Mouse (Mus musculus): ENCODE measurements around the gene Psme3. TPM values are rescaled to one million over a fixed set of nuclear protein-coding genes. Genes with fewer than 3 reads are reported as not detected.

The Psme3 gene
- total and polyA plus RNA-seq, 3 experiments = 68.8 to 300 (median 113) TPM

DNA sequence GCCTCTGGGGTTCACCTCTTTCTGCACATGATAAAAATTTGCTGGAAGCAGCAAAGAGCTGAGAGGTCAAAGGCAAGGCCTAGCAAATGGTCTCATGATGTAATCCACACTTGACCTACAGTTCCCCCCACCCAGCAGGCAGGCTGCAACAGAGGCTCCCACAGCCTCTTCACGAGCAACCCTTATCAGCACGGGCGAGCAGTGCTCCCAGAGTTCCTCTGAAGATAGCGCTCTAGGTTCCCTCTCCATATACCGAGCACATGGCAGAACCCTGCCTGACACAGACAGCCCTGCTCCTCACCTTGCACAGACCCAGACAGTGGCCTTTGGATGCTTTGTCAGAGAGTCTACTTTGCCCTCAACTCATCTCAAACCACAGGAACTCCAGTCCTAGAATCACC lies 48.5 kb downstream of the Psme3 start:
- Histone ChIP-seq H3K4me3 (ENCODE audit: low read depth, low read length) (no peak overlapping the region), H3K27me3 (ENCODE audit: insufficient read depth, low read length) (peaks cover 32% of the 10 kb centered on the region), H3K4me1 (ENCODE audit: insufficient read depth, low read depth, low read length) (peaks cover 5% of the 10 kb centered on the region), H3K9me3 (replicated peaks) (no peaks in the 10 kb centered on the region), H3K36me3 (replicated peaks) (no peaks in the 10 kb centered on the region)
- no peak for DNase-seq (ENCODE audit: low spot score)
- no peak for ATAC-seq (ENCODE audit: extremely low read depth, insufficient number of reproducible peaks, low FRiP score, poor library complexity, severe bottlenecking)
- TF ChIP-seq GATA2 (IDR thresholded peaks at IDR 0.05; ENCODE audit: borderline replicate concordance, low read depth, low read length) = no peak
- no peak for TF ChIP-seq POLR2AphosphoS5 (IDR thresholded peaks at IDR 0.05; ENCODE audit: insufficient replicate concordance, low read depth, low read length)
- no peak for TF ChIP-seq TAL1 (conservative IDR thresholded peaks at IDR 0.05; ENCODE audit: low read depth, low read length)
- no peak for TF ChIP-seq GATA1 (IDR thresholded peaks at IDR 0.05; ENCODE audit: borderline replicate concordance, low read length)
- TF ChIP-seq CTCF (IDR thresholded peaks at IDR 0.05; ENCODE audit: low read depth, low read length) = no peak

DNA sequence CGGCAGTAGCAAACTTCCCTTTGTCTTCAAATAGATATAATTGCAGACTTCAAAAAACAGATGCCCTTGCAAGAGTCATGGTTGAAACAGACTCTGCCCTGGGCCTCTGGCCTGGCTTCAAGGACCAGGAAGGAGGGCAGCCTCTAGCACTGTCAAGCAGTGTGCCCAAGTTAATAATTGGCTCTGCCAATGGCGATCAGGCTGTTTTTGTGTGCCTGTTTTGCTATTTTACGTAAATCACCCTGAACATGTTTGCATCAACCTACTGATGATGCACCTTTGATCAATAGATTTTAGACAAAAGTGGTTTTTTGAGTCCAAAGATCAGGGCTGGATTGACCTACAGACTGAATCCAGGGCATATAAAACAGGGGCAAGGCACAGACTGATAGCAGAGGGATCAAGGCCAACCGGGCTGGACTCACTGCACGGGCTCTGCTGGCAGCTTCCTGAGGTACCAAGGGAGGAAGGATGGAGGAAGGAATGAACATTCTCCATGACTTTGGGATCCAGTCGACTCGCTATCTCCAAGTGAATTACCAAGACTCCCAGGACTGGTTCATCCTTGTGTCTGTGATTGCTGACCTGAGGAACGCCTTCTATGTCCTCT lies 51.4 kb downstream of the Psme3 start, which contains the start of gene G6pc:
G6pc (plus strand) TSS at position 236 of the 610 bp plus-strand sequence.
- no peaks in the 10 kb centered on the region for H3K9me3 ChIP-seq (replicated peaks)
- no peak for DNase-seq (ENCODE audit: low spot score)
- H3K4me3 ChIP-seq (ENCODE audit: low read depth, low read length) = no peak within 1 kb of the TSS
- no peak for ATAC-seq (ENCODE audit: extremely low read depth, insufficient number of reproducible peaks, low FRiP score, poor library complexity, severe bottlenecking)
- peaks cover 33% of the 10 kb centered on the region for H3K27me3 ChIP-seq (ENCODE audit: insufficient read depth, low read length)
- H3K36me3 ChIP-seq (replicated peaks) = no peaks in the 10 kb centered on the region
- H3K4me1 ChIP-seq (ENCODE audit: insufficient read depth, low read depth, low read length) = peaks cover 5% of the 10 kb centered on the region
- TF ChIP-seq TAL1 (conservative IDR thresholded peaks at IDR 0.05; ENCODE audit: low read depth, low read length) (no peak), POLR2AphosphoS5 (IDR thresholded peaks at IDR 0.05; ENCODE audit: insufficient replicate concordance, low read depth, low read length) (no peak), CTCF (IDR thresholded peaks at IDR 0.05; ENCODE audit: low read depth, low read length) (no peak), GATA1 (IDR thresholded peaks at IDR 0.05; ENCODE audit: borderline replicate concordance, low read length) (no peak), GATA2 (IDR thresholded peaks at IDR 0.05; ENCODE audit: borderline replicate concordance, low read depth, low read length) (no peak)

DNA sequence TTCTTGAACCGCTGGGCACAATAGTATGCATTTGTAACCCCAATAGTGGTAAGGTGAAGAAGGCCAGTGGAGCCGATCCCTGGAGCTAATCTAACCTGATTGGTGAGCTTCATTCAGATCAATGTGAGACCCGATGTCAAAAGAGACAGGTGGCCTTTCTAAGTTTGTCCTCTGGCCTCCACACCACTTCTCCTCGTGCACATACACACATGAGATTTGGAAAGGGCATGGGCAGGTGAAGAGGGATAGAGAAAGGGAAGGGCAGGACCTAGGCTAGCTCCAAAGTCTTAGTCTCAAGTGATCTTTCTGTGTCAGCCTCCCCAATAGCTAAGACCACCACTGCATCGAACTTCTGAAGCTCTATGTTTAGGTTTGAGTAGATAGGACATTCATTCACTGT lies 54.1 kb downstream of the Psme3 start:
- Histone ChIP-seq H3K4me3 (ENCODE audit: low read depth, low read length) (no peak overlapping the region), H3K9me3 (replicated peaks) (no peaks in the 10 kb centered on the region), H3K27me3 (ENCODE audit: insufficient read depth, low read length) (peaks cover 30% of the 10 kb centered on the region), H3K4me1 (ENCODE audit: insufficient read depth, low read depth, low read length) (no peaks in the 10 kb centered on the region), H3K36me3 (replicated peaks) (no peaks in the 10 kb centered on the region)
- DNase-seq (ENCODE audit: low spot score) = no peak
- no peak for ATAC-seq (ENCODE audit: extremely low read depth, insufficient number of reproducible peaks, low FRiP score, poor library complexity, severe bottlenecking)
- no peak for TF ChIP-seq GATA1 (IDR thresholded peaks at IDR 0.05; ENCODE audit: borderline replicate concordance, low read length)
- no peak for TF ChIP-seq POLR2AphosphoS5 (IDR thresholded peaks at IDR 0.05; ENCODE audit: insufficient replicate concordance, low read depth, low read length)

Other genes with a start within 250 kb of the Psme3 start
Only the 20 nearest of the 31 such genes appear.
- gene Cntnap1, start 145.7 kb upstream of the Psme3 start, total RNA-seq (2014; fragmentation: Nextera tagmentation) = not detected in 2 replicates
- under 0.01 and 0.06 TPM in 2 replicates for gene Cntnap1, start 145.7 kb upstream of the Psme3 start, total RNA-seq (2017)
- gene Cntnap1, start 145.7 kb upstream of the Psme3 start, polyA plus RNA-seq (2012) = 0.02 and 0.08 TPM in 2 replicates
- gene Plekhh3, start 144.9 kb upstream of the Psme3 start, total RNA-seq (2014; fragmentation: Nextera tagmentation) = 0.49 and 2.6 TPM in 2 replicates
- 1.5 and 1.9 TPM in 2 replicates for gene Plekhh3, start 144.9 kb upstream of the Psme3 start, total RNA-seq (2017)
- gene Plekhh3, start 144.9 kb upstream of the Psme3 start, polyA plus RNA-seq (2012) = 3.8 and 4.8 TPM in 2 replicates
- gene Ccr10, start 140.8 kb upstream of the Psme3 start, total RNA-seq (2014; fragmentation: Nextera tagmentation) = not detected in 2 replicates
- gene Ccr10, start 140.8 kb upstream of the Psme3 start, total RNA-seq (2017) = not detected in 2 replicates
- not detected in 2 replicates for gene Ccr10, start 140.8 kb upstream of the Psme3 start, polyA plus RNA-seq (2012)
- 46.1 and 55.9 TPM in 2 replicates for gene Ezh1, start 89.8 kb upstream of the Psme3 start, total RNA-seq (2014; fragmentation: Nextera tagmentation)
- gene Ezh1, start 89.8 kb upstream of the Psme3 start, total RNA-seq (2017) = 23.9 and 25.4 TPM in 2 replicates
- gene Ezh1, start 89.8 kb upstream of the Psme3 start, polyA plus RNA-seq (2012) = 2.0 and 4.2 TPM in 2 replicates
- not detected in 2 replicates for gene Ramp2, start 70.2 kb upstream of the Psme3 start, total RNA-seq (2014; fragmentation: Nextera tagmentation)
- gene Ramp2, start 70.2 kb upstream of the Psme3 start, total RNA-seq (2017) = 0.27 TPM in 1 of 2 replicates, not detected in the other
- gene Ramp2, start 70.2 kb upstream of the Psme3 start, polyA plus RNA-seq (2012) = 0.04 and 0.10 TPM in 2 replicates
- 482 and 539 TPM in 2 replicates for gene Vps25, start 62.5 kb upstream of the Psme3 start, total RNA-seq (2014; fragmentation: Nextera tagmentation)
- gene Vps25, start 62.5 kb upstream of the Psme3 start, total RNA-seq (2017) = 98.4 and 104 TPM in 2 replicates
- gene Vps25, start 62.5 kb upstream of the Psme3 start, polyA plus RNA-seq (2012) = 140 and 170 TPM in 2 replicates
- 21.2 and 27.2 TPM in 2 replicates for gene Wnk4, start 55.6 kb upstream of the Psme3 start, total RNA-seq (2014; fragmentation: Nextera tagmentation)
- gene Wnk4, start 55.6 kb upstream of the Psme3 start, total RNA-seq (2017) = 2.3 and 4.2 TPM in 2 replicates
- gene Wnk4, start 55.6 kb upstream of the Psme3 start, polyA plus RNA-seq (2012) = 45.0 and 48.7 TPM in 2 replicates
- 1.5 TPM in 1 of 2 replicates, not detected in the other for gene Cntd1, start 37.2 kb upstream of the Psme3 start, total RNA-seq (2014; fragmentation: Nextera tagmentation)
- gene Cntd1, start 37.2 kb upstream of the Psme3 start, total RNA-seq (2017) = 0.81 and 1.1 TPM in 2 replicates
- gene Cntd1, start 37.2 kb upstream of the Psme3 start, polyA plus RNA-seq (2012) = 0.02 TPM in 1 of 2 replicates, not detected in the other
- gene Coa3, start 37.1 kb upstream of the Psme3 start, total RNA-seq (2014; fragmentation: Nextera tagmentation) = 52.6 and 54.1 TPM in 2 replicates
- gene Coa3, start 37.1 kb upstream of the Psme3 start, total RNA-seq (2017) = 58.1 and 65.9 TPM in 2 replicates
- gene Coa3, start 37.1 kb upstream of the Psme3 start, polyA plus RNA-seq (2012) = 16.8 and 39.8 TPM in 2 replicates
- 42.5 and 46.3 TPM in 2 replicates for gene Becn1, start 13.9 kb upstream of the Psme3 start, total RNA-seq (2014; fragmentation: Nextera tagmentation)
- gene Becn1, start 13.9 kb upstream of the Psme3 start, total RNA-seq (2017) = 142 and 148 TPM in 2 replicates
- gene Becn1, start 13.9 kb upstream of the Psme3 start, polyA plus RNA-seq (2012) = 97.7 and 109 TPM in 2 replicates
- 18.1 and 19.5 TPM in 2 replicates for gene Aoc2, start 8.8 kb downstream of the Psme3 start, total RNA-seq (2014; fragmentation: Nextera tagmentation)
- 4.5 and 4.6 TPM in 2 replicates for gene Aoc2, start 8.8 kb downstream of the Psme3 start, total RNA-seq (2017)
- 10.0 and 10.1 TPM in 2 replicates for gene Aoc2, start 8.8 kb downstream of the Psme3 start, polyA plus RNA-seq (2012)
- gene Aoc3, start 14.4 kb downstream of the Psme3 start, total RNA-seq (2014; fragmentation: Nextera tagmentation) = 2.5 TPM in 1 of 2 replicates, not detected in the other
- 0.16 TPM in 1 of 2 replicates, not detected in the other for gene Aoc3, start 14.4 kb downstream of the Psme3 start, total RNA-seq (2017)
- gene Aoc3, start 14.4 kb downstream of the Psme3 start, polyA plus RNA-seq (2012) = 0.07 and 0.10 TPM in 2 replicates
- gene G6pc, start 51.3 kb downstream of the Psme3 start, total RNA-seq (2014; fragmentation: Nextera tagmentation) = not detected in 2 replicates
- gene G6pc, start 51.3 kb downstream of the Psme3 start, total RNA-seq (2017) = 0.05 TPM in 1 of 2 replicates, not detected in the other
- gene G6pc, start 51.3 kb downstream of the Psme3 start, polyA plus RNA-seq (2012) = not detected in 2 replicates
- gene Aarsd1, start 101.4 kb downstream of the Psme3 start, total RNA-seq (2014; fragmentation: Nextera tagmentation) = 51.6 and 55.8 TPM in 2 replicates
- 47.0 and 50.9 TPM in 2 replicates for gene Aarsd1, start 101.4 kb downstream of the Psme3 start, total RNA-seq (2017)
- 67.7 and 74.4 TPM in 2 replicates for gene Aarsd1, start 101.4 kb downstream of the Psme3 start, polyA plus RNA-seq (2012)
- 3.0 TPM in 1 of 2 replicates, not detected in the other for gene Gm27029, start 108.6 kb downstream of the Psme3 start, total RNA-seq (2014; fragmentation: Nextera tagmentation)
- 0.87 and 2.1 TPM in 2 replicates for gene Gm27029, start 108.6 kb downstream of the Psme3 start, total RNA-seq (2017)
- gene Gm27029, start 108.6 kb downstream of the Psme3 start, polyA plus RNA-seq (2012) = 0.58 and 0.90 TPM in 2 replicates
- gene Rundc1, start 108.9 kb downstream of the Psme3 start, total RNA-seq (2014; fragmentation: Nextera tagmentation) = 5.0 and 6.0 TPM in 2 replicates
- 6.7 and 7.6 TPM in 2 replicates for gene Rundc1, start 108.9 kb downstream of the Psme3 start, total RNA-seq (2017)
- 6.7 and 7.2 TPM in 2 replicates for gene Rundc1, start 108.9 kb downstream of the Psme3 start, polyA plus RNA-seq (2012)
- gene Ptges3l, start 109.1 kb downstream of the Psme3 start, total RNA-seq (2014; fragmentation: Nextera tagmentation) = not detected in 2 replicates
- 0.12 and 0.33 TPM in 2 replicates for gene Ptges3l, start 109.1 kb downstream of the Psme3 start, total RNA-seq (2017)
- 0.17 and 0.22 TPM in 2 replicates for gene Ptges3l, start 109.1 kb downstream of the Psme3 start, polyA plus RNA-seq (2012)
- 787 and 879 TPM in 2 replicates for gene Rpl27, start 126.1 kb downstream of the Psme3 start, total RNA-seq (2014; fragmentation: Nextera tagmentation)
- 1,687 and 2,225 TPM in 2 replicates for gene Rpl27, start 126.1 kb downstream of the Psme3 start, total RNA-seq (2017)
- 444 and 1,039 TPM in 2 replicates for gene Rpl27, start 126.1 kb downstream of the Psme3 start, polyA plus RNA-seq (2012)
- 26.3 and 34.3 TPM in 2 replicates for gene Ifi35, start 132.2 kb downstream of the Psme3 start, total RNA-seq (2014; fragmentation: Nextera tagmentation)
- 48.4 and 54.8 TPM in 2 replicates for gene Ifi35, start 132.2 kb downstream of the Psme3 start, total RNA-seq (2017)
- 24.3 and 28.1 TPM in 2 replicates for gene Ifi35, start 132.2 kb downstream of the Psme3 start, polyA plus RNA-seq (2012)
- gene Rnd2, start 148.8 kb downstream of the Psme3 start, total RNA-seq (2014; fragmentation: Nextera tagmentation) = 26.5 and 32.0 TPM in 2 replicates
- 36.6 and 44.3 TPM in 2 replicates for gene Rnd2, start 148.8 kb downstream of the Psme3 start, total RNA-seq (2017)
- gene Rnd2, start 148.8 kb downstream of the Psme3 start, polyA plus RNA-seq (2012) = 35.3 and 46.4 TPM in 2 replicates